Mouse (Mus musculus): ENCODE measurements around the gene Mta1. TPM values are rescaled to one million over a fixed set of nuclear protein-coding genes. Genes with fewer than 3 reads are reported as not detected.

The Mta1 gene
- polyA plus RNA-seq, 1 experiment from 2014 or later, result 12.2 TPM

DNA sequence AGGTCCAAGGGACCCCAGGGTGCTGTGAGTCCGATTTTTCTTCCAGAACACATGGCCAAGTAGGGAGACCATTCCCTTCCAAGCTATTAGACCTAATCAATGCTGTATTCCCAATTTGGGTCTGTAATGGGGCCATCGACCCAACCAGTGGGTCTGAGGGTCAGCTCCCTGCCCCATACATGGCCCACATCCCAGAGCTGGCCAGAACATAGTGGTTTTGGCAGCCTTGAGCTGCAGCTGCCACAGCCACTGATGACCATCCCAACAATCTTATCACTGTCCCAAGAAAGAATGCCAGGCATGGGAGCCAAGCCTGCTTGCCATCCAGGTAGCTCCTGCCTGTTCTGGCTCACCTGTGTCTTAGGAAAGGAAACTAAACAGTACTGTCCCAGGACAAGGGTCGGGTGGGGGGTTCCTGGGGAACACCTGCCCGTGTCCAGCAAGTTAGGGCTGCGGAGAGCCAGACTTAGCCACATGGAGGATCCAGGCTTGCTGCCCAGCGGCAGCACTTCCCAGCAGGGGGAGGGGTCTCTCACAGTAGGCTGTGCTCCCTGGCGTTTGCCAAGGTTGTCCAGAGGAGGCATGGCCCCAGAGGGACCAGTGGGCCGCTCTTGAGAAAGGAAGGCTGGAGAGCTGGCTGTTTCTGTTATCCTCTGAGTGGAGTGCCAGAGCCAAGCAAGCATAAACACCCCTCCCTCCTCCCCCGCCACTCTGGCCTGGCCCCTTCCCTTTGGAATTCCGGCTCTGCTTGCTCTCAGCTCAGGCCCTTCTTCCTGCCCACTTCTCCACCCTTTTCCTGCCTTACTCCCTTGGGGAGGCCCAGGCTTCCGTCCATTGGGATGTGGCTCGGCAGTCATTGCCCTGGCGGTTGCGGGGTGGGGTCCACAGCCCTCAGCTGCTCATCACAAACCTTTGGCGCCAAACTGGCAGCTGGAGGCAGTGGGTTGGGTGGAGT is 44.2 kb downstream of the Mta1 start:
- H3K36me3 ChIP-seq (ENCODE audit: control insufficient read depth, insufficient read depth, low read length), result peaks cover 22% of the 10 kb centered on the region
- ATAC-seq (ENCODE audit: low read depth), result peak; percentile 75
- peaks cover 56% of the 10 kb centered on the region for H3K4me1 ChIP-seq (replicated peaks; ENCODE audit: control insufficient read depth, insufficient read depth, low read length)
- peak overlapping the region; percentile 76 for H3K4me2 ChIP-seq (ENCODE audit: low read depth, low read length)
- H3K9me3 ChIP-seq (ENCODE audit: control insufficient read depth, low read length), result no peaks in the 10 kb centered on the region
- peak overlapping the region; percentile 98 for H3K27ac ChIP-seq (ENCODE audit: low read length)
- H3K27me3 ChIP-seq (ENCODE audit: control insufficient read depth, insufficient read depth, low read depth, low read length), result no peaks in the 10 kb centered on the region
- peak overlapping the region; percentile 81 for H3K9ac ChIP-seq (ENCODE audit: low read length)
- WGBS, result 7% methylated on average over 15 of the region's 15 CpGs
- H3K4me3 ChIP-seq (ENCODE audit: low read length), result peak overlapping the region; percentile 79

DNA sequence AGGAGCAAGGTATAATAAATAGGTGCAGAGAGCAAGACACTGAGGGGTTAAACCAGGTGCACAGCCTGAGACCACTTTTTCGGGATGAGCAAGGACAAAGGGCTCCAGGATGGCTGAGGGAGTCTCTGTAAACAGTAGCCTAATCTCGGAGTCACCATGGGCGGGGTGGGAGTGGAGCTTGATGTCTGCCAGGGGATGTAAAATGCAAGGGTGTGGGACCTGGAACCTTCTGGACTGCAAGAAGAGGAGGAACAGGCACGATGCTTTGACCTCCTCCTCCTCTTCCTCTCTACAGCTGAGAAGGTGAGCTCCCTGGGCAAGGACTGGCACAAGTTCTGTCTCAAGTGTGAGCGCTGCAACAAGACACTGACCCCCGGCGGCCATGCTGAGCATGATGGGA is 45.1 kb downstream of the Mta1 start:
- no peaks in the 10 kb centered on the region for H3K9me3 ChIP-seq (ENCODE audit: control insufficient read depth, low read length)
- H3K4me3 ChIP-seq (ENCODE audit: low read length), result peak overlapping the region; percentile 79
- ATAC-seq (ENCODE audit: low read depth), result no peak
- H3K4me1 ChIP-seq (replicated peaks; ENCODE audit: control insufficient read depth, insufficient read depth, low read length), result peaks cover 59% of the 10 kb centered on the region
- peak overlapping the region; percentile 66 for H3K9ac ChIP-seq (ENCODE audit: low read length)
- 48% methylated on average over 7 of the region's 7 CpGs for WGBS
- peak overlapping the region; percentile 76 for H3K4me2 ChIP-seq (ENCODE audit: low read depth, low read length)
- no peaks in the 10 kb centered on the region for H3K27me3 ChIP-seq (ENCODE audit: control insufficient read depth, insufficient read depth, low read depth, low read length)
- peak overlapping the region; percentile 98 for H3K27ac ChIP-seq (ENCODE audit: low read length)
- H3K36me3 ChIP-seq (ENCODE audit: control insufficient read depth, insufficient read depth, low read length), result peaks cover 19% of the 10 kb centered on the region

- Histone ChIP-seq H3K9ac (ENCODE audit: low read length) (no peak overlapping the region), H3K4me3 (ENCODE audit: low read length) (no peak overlapping the region), H3K27ac (ENCODE audit: low read length) (no peak overlapping the region), H3K4me2 (ENCODE audit: low read depth, low read length) (no peak overlapping the region), H3K4me1 (replicated peaks; ENCODE audit: control insufficient read depth, insufficient read depth, low read length) (peaks cover 60% of the 10 kb centered on the region), H3K27me3 (ENCODE audit: control insufficient read depth, insufficient read depth, low read depth, low read length) (no peaks in the 10 kb centered on the region), H3K9me3 (ENCODE audit: control insufficient read depth, low read length) (no peaks in the 10 kb centered on the region), H3K36me3 (ENCODE audit: control insufficient read depth, insufficient read depth, low read length) (peaks cover 19% of the 10 kb centered on the region)
- no peak for ATAC-seq (ENCODE audit: low read depth)
- 75% methylated on average over 20 of the region's 20 CpGs for WGBS
Measured at GRCm38 (mm10) chr12:113144001-113144756, 46.1 kb downstream of the Mta1 start.

DNA sequence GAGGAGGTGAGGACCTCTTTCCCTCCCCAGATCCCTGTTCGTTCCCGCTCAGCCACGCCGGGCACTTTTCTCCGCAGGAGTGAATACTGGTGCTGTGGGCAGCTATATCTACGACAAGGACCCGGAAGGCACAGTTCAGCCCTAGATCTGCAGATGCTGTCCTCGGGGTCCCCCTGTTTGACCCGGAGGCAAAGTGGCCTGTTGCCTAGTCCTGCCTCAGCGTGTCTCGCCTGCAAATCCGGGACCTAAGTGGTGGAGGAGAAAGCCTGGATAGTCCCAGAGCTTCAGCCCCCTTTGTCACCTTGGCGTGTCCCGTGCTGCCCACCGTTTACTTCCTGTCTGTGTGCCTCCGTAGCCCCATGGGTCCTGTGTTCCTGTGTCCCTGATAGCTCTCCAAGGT is 46.8 kb downstream of the Mta1 start:
- Histone ChIP-seq H3K4me3 (ENCODE audit: low read length) (no peak overlapping the region), H3K4me1 (replicated peaks; ENCODE audit: control insufficient read depth, insufficient read depth, low read length) (peaks cover 56% of the 10 kb centered on the region), H3K9me3 (ENCODE audit: control insufficient read depth, low read length) (no peaks in the 10 kb centered on the region), H3K9ac (ENCODE audit: low read length) (no peak overlapping the region), H3K27ac (ENCODE audit: low read length) (no peak overlapping the region), H3K36me3 (ENCODE audit: control insufficient read depth, insufficient read depth, low read length) (peaks cover 19% of the 10 kb centered on the region), H3K27me3 (ENCODE audit: control insufficient read depth, insufficient read depth, low read depth, low read length) (no peaks in the 10 kb centered on the region), H3K4me2 (ENCODE audit: low read depth, low read length) (no peak overlapping the region)
- 88% methylated on average over 16 of the region's 16 CpGs for WGBS
- ATAC-seq (ENCODE audit: low read depth), result no peak

GRCm38 (mm10) chr12:113145591-113145990 is 47.5 kb downstream of the Mta1 start:
- Histone ChIP-seq H3K27ac (ENCODE audit: low read length) (no peak overlapping the region), H3K9ac (ENCODE audit: low read length) (no peak overlapping the region), H3K4me3 (ENCODE audit: low read length) (no peak overlapping the region), H3K9me3 (ENCODE audit: control insufficient read depth, low read length) (no peaks in the 10 kb centered on the region), H3K27me3 (ENCODE audit: control insufficient read depth, insufficient read depth, low read depth, low read length) (no peaks in the 10 kb centered on the region), H3K4me1 (replicated peaks; ENCODE audit: control insufficient read depth, insufficient read depth, low read length) (peaks cover 53% of the 10 kb centered on the region), H3K36me3 (ENCODE audit: control insufficient read depth, insufficient read depth, low read length) (peaks cover 19% of the 10 kb centered on the region), H3K4me2 (ENCODE audit: low read depth, low read length) (no peak overlapping the region)
- ATAC-seq (ENCODE audit: low read depth), result no peak
- 89% methylated on average over 5 of the region's 5 CpGs for WGBS

- peaks cover 51% of the 10 kb centered on the region for H3K4me1 ChIP-seq (replicated peaks; ENCODE audit: control insufficient read depth, insufficient read depth, low read length)
- WGBS, result 12% methylated on average over 45 of the region's 45 CpGs
- peak within 1 kb of the TSS; percentile 51 for H3K4me2 ChIP-seq (ENCODE audit: low read depth, low read length)
- H3K27me3 ChIP-seq (ENCODE audit: control insufficient read depth, insufficient read depth, low read depth, low read length), result no peaks in the 10 kb centered on the region
- no peaks in the 10 kb centered on the region for H3K9me3 ChIP-seq (ENCODE audit: control insufficient read depth, low read length)
- ATAC-seq (ENCODE audit: low read depth), result no peak
- H3K27ac ChIP-seq (ENCODE audit: low read length), result peak within 1 kb of the TSS; percentile 14
- H3K4me3 ChIP-seq (ENCODE audit: low read length), result peak within 1 kb of the TSS; percentile 22
- H3K36me3 ChIP-seq (ENCODE audit: control insufficient read depth, insufficient read depth, low read length), result peaks cover 19% of the 10 kb centered on the region
- H3K9ac ChIP-seq (ENCODE audit: low read length), result peak within 1 kb of the TSS; percentile 45
Measured at GRCm38 (mm10) chr12:113146112-113147057, 48.3 kb downstream of the Mta1 start, which contains the start of gene Crip1. Gene Crip1 (plus strand): TSS chr12:113146316.

DNA sequence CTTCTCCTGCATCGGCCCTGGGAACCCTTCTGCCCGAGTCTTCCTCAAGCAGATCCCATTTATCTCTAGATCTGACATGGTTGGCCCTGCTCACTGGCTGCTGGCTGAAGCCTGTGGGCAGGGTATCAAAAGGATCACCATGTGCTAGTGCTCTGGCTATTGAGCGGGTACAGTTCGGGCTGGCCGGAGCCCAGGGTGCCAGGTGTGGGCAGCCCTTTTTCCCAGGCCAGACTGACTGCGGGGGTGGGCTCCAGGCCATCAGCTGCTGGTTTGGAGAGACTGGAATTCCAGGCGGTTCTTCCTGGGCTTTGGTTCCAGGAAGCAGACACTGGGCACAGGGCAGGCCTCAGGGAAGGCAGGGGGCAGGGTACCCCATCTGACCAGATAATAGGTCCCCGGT is 49.4 kb downstream of the Mta1 start:
- Histone ChIP-seq H3K4me1 (replicated peaks; ENCODE audit: control insufficient read depth, insufficient read depth, low read length) (peaks cover 42% of the 10 kb centered on the region), H3K27ac (ENCODE audit: low read length) (peak overlapping the region; percentile 24; the same call in 1 of the 2 replicates)
- no peak for ATAC-seq (ENCODE audit: low read depth)

GRCm38 (mm10) chr12:113148381-113149035 is 50.4 kb downstream of the Mta1 start:
- Histone ChIP-seq H3K36me3 (ENCODE audit: control insufficient read depth, insufficient read depth, low read length) (peaks cover 18% of the 10 kb centered on the region), H3K9ac (ENCODE audit: low read length) (no peak overlapping the region), H3K4me3 (ENCODE audit: low read length) (no peak overlapping the region), H3K27me3 (ENCODE audit: control insufficient read depth, insufficient read depth, low read depth, low read length) (no peaks in the 10 kb centered on the region), H3K27ac (ENCODE audit: low read length) (no peak overlapping the region), H3K4me2 (ENCODE audit: low read depth, low read length) (no peak overlapping the region), H3K9me3 (ENCODE audit: control insufficient read depth, low read length) (no peaks in the 10 kb centered on the region), H3K4me1 (replicated peaks; ENCODE audit: control insufficient read depth, insufficient read depth, low read length) (peaks cover 32% of the 10 kb centered on the region)
- WGBS, result 36% methylated on average over 16 of the region's 16 CpGs
- no peak for ATAC-seq (ENCODE audit: low read depth)

More for the DNA sequence above, 49.4 kb downstream of the Mta1 start:
- H3K27me3 ChIP-seq (ENCODE audit: control insufficient read depth, insufficient read depth, low read depth, low read length), result no peaks in the 10 kb centered on the region
- peaks cover 19% of the 10 kb centered on the region for H3K36me3 ChIP-seq (ENCODE audit: control insufficient read depth, insufficient read depth, low read length)
- H3K9ac ChIP-seq (ENCODE audit: low read length), result no peak overlapping the region
- no peak overlapping the region for H3K4me3 ChIP-seq (ENCODE audit: low read length)
- H3K4me2 ChIP-seq (ENCODE audit: low read depth, low read length), result no peak overlapping the region
- WGBS, result 85% methylated on average over 8 of the region's 8 CpGs
- no peaks in the 10 kb centered on the region for H3K9me3 ChIP-seq (ENCODE audit: control insufficient read depth, low read length)
